Mouse (Mus musculus) Patski (cell line): Measurements from ENCODE around the gene Gins3. TPM values are rescaled to one million over a fixed set of nuclear protein-coding genes. Genes with fewer than 3 reads are reported as not detected.

Source experiments
- ATAC-seq: fragments of 100-300 bp; one replicate; pipeline ENCODE4 v1.8.0; 2021
- CTCF ChIA-PET: fragments of 350-600 bp; sonication (Branson Sonifier 250); formaldehyde crosslinking; loops from one replicate; lab custom pipeline; 2022; ENCODE audit warnings: inconsistent platforms; lab: Charles Lee
- POLR2A ChIA-PET: fragments of 350-600 bp; sonication (Branson Sonifier 250); formaldehyde crosslinking; loops from one replicate; lab custom pipeline; 2022; ENCODE audit warnings: antibody characterized with exemption, inconsistent platforms; lab: Charles Lee
- DNase-seq: peaks from one replicate; pipeline ENCODE4 v3.0.0-alpha.2; 2011; ENCODE audit warnings: low read depth, low spot score
- H3K27me3 ChIP-seq: fragments of 371-371 bp; one replicate; pipeline ENCODE4 v1.5.1; 2021
- CTCF ChIP-seq: fragments of 100-300 bp; IDR thresholded peaks from one replicate; pipeline ENCODE4 v1.5.1; 2021
- in situ Hi-C: fragments of 300-500 bp; cut with MboI; formaldehyde crosslinking; loops from 3 replicates; pipeline ENCODE4 v1.11.1; 2018; ENCODE audit warnings: low pct_unique_long_range_greater_than_20kb, mixed read lengths
- polyA plus RNA-seq: library from polyadenylated mRNA; unstranded; gene quantifications from one replicate; pipeline ENCODE4 v1.2.3, GENCODE M21; 2021

Gene Gins3
- polyA plus RNA-seq, 1 experiment from 2014 or later: 5.8 TPM

DNA sequence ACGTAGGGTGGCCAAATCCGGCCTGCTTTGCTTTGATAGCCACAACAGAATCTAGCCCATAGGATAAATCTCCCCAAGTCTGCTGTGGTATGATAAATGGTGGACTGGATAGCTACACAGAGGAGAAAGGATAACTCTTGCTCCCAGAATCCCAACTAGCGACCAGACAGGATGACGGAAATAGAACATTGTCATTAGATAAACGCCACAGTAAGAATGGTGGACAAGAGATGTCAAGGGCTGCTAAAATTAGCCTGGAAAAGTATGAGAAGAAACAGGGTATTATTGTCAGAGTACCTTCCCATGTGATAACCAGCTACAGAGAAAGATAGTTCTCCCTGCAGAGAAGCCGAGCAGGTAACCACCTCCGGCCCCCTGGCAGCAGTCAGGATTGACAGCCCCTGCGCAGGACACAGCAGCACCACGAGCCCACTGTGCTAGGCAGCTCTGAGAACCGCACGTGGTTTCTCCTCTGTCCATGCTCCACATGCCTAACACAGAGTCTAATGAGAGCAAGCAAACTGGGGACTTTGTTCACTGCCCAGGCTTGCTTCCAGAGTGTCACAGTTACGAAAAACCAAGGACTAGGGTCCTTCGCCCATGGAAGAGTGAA lies 57.8 kb downstream of the Gins3 start:
- in situ Hi-C loops: loop anchor here (25.0 kb wide), 1 partner anchor 354 kb away; the partner anchor contains the start of genes Usb1 and Zfp319

DNA sequence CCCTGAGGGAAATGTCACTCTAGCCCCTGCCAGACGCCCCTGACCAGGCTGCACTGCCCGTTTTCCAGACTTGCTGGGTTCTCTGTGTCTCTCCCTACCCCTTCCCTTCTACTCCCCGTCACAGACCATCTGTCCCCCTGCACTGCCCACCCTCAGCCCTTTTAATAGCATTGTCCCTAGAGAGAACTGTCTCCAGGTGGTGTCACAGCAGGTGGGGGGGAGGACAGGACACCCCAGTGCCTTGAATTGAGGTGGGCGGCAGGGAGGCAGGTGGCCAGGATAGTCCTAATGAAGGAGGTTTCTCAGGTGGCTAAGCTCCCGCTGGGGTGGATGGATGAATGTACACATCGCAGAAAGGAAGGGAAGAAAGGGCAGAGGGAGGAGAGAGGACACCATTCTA lies 61.4 kb downstream of the Gins3 start:
- no peak for DNase-seq
- ATAC-seq: no peak
- POLR2A ChIA-PET: no interaction called here
- in situ Hi-C loops: loop anchor here (5.0 to 25.0 kb wide), 2 partner anchors 92 to 357 kb away; partner anchors contain the start of genes Usb1 and Zfp319
- TF ChIP-seq CTCF: no peak
- peaks cover 44% of the 10 kb centered on the region for H3K27me3 ChIP-seq
- CTCF ChIA-PET: interaction anchor here (1.1 kb wide), 1 partner anchor 93 kb away, joined by 3 read pairs; no protein-coding TSS in a partner anchor

More for the DNA sequence above, 57.8 kb downstream of the Gins3 start:
- ChIA-PET CTCF (no interaction called here), POLR2A (no interaction called here)
- TF ChIP-seq CTCF: no peak
- no peak for ATAC-seq
- peaks cover 34% of the 10 kb centered on the region for H3K27me3 ChIP-seq
- no peak for DNase-seq

Other genes starting within 250 kb of the Gins3 start
- 64.5 TPM for gene Cfap20, start 198.6 kb upstream of the Gins3 start, polyA plus RNA-seq
- gene Csnk2a2, start 143.4 kb upstream of the Gins3 start, polyA plus RNA-seq: 87.3 TPM
- 1.0 TPM for gene Ccdc113, start 99.4 kb upstream of the Gins3 start, polyA plus RNA-seq
- gene Prss54, start 57.1 kb upstream of the Gins3 start, polyA plus RNA-seq: not detected
- 26.6 TPM for gene Ndrg4, start 43.5 kb downstream of the Gins3 start, polyA plus RNA-seq
- 36.3 TPM for gene Setd6, start 82.4 kb downstream of the Gins3 start, polyA plus RNA-seq
- 115 TPM for gene Cnot1, start 174.0 kb downstream of the Gins3 start, polyA plus RNA-seq
- gene Sap18b, start 191.9 kb downstream of the Gins3 start, polyA plus RNA-seq: 196 TPM
- 29.1 TPM for gene Slc38a7, start 220.1 kb downstream of the Gins3 start, polyA plus RNA-seq